Mouse (Mus musculus) MEL (cell line): ENCODE measurements at regions not wholly inside any gene's neighbourhood (a gene's known extent, or its start where the extent isn't known, plus 50 kb on each side); places are given as distances from the start of the nearest gene placed in this dataset.

Experiments used
- E2F4 ChIP-seq: IDR thresholded peaks from 2 replicates; pipeline ENCODE4 v1.6.1; 2011; ENCODE audit warnings: low read depth, low read length, improper control_type of control experiment, borderline replicate concordance
- POLR2A ChIP-seq, 2 experiments: IDR thresholded peaks; 2 replicates each; pipeline ENCODE4 v1.6.1; 2011 to 2012; ENCODE audit warnings: low read length in 2 of 2, mild to moderate bottlenecking in 2 of 2, control low read depth in 1 of 2, improper control_type of control experiment in 1 of 2, low read depth in 1 of 2, moderate library complexity in 1 of 2; ENCODE audit not compliant: control insufficient read depth in 1 of 2, insufficient read depth in 1 of 2, poor library complexity in 1 of 2
- TBP ChIP-seq: IDR thresholded peaks from 2 replicates; pipeline ENCODE4 v1.8.0; 2011; ENCODE audit warnings: low read depth, low read length, improper control_type of control experiment
- ZC3H11A ChIP-seq: IDR thresholded peaks from 2 replicates; pipeline ENCODE4 v1.6.1; 2012; ENCODE audit warnings: low read depth, mild to moderate bottlenecking, inconsistent platforms, low read length, improper control_type of control experiment

- TF ChIP-seq POLR2A (IDR thresholded peaks at IDR 0.05; ENCODE audit: control insufficient read depth in 1 of 2, insufficient read depth in 1 of 2, low read depth in 1 of 2, low read length in 2 of 2, poor library complexity in 1 of 2) = no peak
- no peak for TF ChIP-seq ZC3H11A
- no peak for TF ChIP-seq E2F4
- TF ChIP-seq TBP = no peak
These were observed 558.4 kb upstream of the 2610301B20Rik start for GRCm38 (mm10) chr4:10315875-10316274.
